Mouse (Mus musculus) kidney, adult 18-20 months (tissue): ENCODE measurements around the gene Fibp.
A peak's percentile ranks its signal among the peaks of the same experiment; 100 is the strongest.
"Not testable (repeated sequence)": the region's sequence is repeated elsewhere in the genome, so short reads cannot be mapped to it uniquely, and the experiment has no call there.

Source experiments
- DNase-seq: peaks from one replicate; pipeline ENCODE4 v3.0.0; 2021

Fibp gene

GRCm38 (mm10) chr19:5490313-5490897 lies 30.0 kb downstream of the Fibp start, which contains the start of gene Cfl1:
Gene Cfl1, plus strand, starts transcription at chr19:5490455.
- DNase-seq: peak; percentile 94

GRCm38 (mm10) chr19:5490898-5491708 lies 30.7 kb downstream of the Fibp start:
- DNase-seq: peak; percentile 91

- DNase-seq: no peak
These were observed 32.2 kb downstream of the Fibp start for GRCm38 (mm10) chr19:5492641-5493040.

GRCm38 (mm10) chr19:5493301-5493721 lies 32.9 kb downstream of the Fibp start:
- DNase-seq: not testable (repeated sequence)

GRCm38 (mm10) chr19:5494314-5494713 lies 33.9 kb downstream of the Fibp start:
- no peak for DNase-seq

- DNase-seq: no peak
These were observed 35.1 kb downstream of the Fibp start for GRCm38 (mm10) chr19:5495353-5496051.

- DNase-seq: no peak
These were observed 35.6 kb downstream of the Fibp start for GRCm38 (mm10) chr19:5496052-5496370.

GRCm38 (mm10) chr19:5500330-5500875 lies 40.0 kb downstream of the Fibp start:
- DNase-seq: no peak

GRCm38 (mm10) chr19:5503687-5504086 lies 43.3 kb downstream of the Fibp start, which contains the start of gene 1700020D05Rik:
Gene 1700020D05Rik, minus strand, starts transcription at chr19:5503787.
- no peak for DNase-seq

GRCm38 (mm10) chr19:5510031-5511026 lies 49.9 kb downstream of the Fibp start, which contains the start of gene Snx32:
Gene Snx32, minus strand, starts transcription at chr19:5510538.
- peak; percentile 96 for DNase-seq

- DNase-seq: no peak
These were observed 50.7 kb downstream of the Fibp start for GRCm38 (mm10) chr19:5511074-5511632.

GRCm38 (mm10) chr19:5512091-5513004 lies 51.9 kb downstream of the Fibp start:
- no peak for DNase-seq

- no peak for DNase-seq
These were observed 52.6 kb downstream of the Fibp start for GRCm38 (mm10) chr19:5513005-5513349.
